Mouse (Mus musculus) layer of hippocampus, adult 18-20 months (tissue): ENCODE data around the gene Thap4. TPM values are rescaled to one million over a fixed set of nuclear protein-coding genes. Genes with fewer than 3 reads are reported as not detected.

ENCODE experiments used
- total RNA-seq, 2 experiments: library from RNA; stranded (reverse); gene quantifications; 2 replicates each; pipeline ENCODE4 v1.2.3; 2021

Thap4 gene
- total RNA-seq, 2 experiments from 2014 or later, result 35.7 to 37.6 TPM

Other genes starting within 250 kb of the Thap4 start
- gene Farp2, start 242.8 kb downstream of the Thap4 start, total RNA-seq, result 10 to 100 TPM; 12.0 to 13.0 TPM
- 100 to 1,000 TPM; 410 to 415 TPM for gene Stk25, start 96.2 kb downstream of the Thap4 start, total RNA-seq
- gene Bok, start 69.2 kb downstream of the Thap4 start, total RNA-seq, result 10 to 100 TPM; 56.6 to 59.1 TPM
- 10 to 100 TPM; 79.1 to 81.4 TPM for gene Atg4b, start 3.4 kb downstream of the Thap4 start, total RNA-seq
- gene Dtymk, start 47.1 kb upstream of the Thap4 start, total RNA-seq, result 10 to 100 TPM; 54.2 to 54.8 TPM
- 10 to 100 TPM; 12.6 to 14.7 TPM for gene Ing5, start 49.1 kb upstream of the Thap4 start, total RNA-seq
- gene D2hgdh, start 70.0 kb upstream of the Thap4 start, total RNA-seq, result 10 to 100 TPM; 15.8 to 17.9 TPM
- not detected for gene Gal3st2, start 106.4 kb upstream of the Thap4 start, total RNA-seq
- under 1 TPM; 0.28 to 0.62 TPM for gene Gal3st2b, start 163.4 kb upstream of the Thap4 start, total RNA-seq
- under 1 TPM; 0.05 to 0.10 TPM for gene Gal3st2c, start 235.6 kb upstream of the Thap4 start, total RNA-seq